Mouse (Mus musculus) hindbrain, embryonic 16.5 days (tissue): ENCODE results near the gene Htr1d. TPM values are rescaled to one million over a fixed set of nuclear protein-coding genes. Genes with fewer than 3 reads are reported as not detected.

Experiments used
- ATAC-seq: fragments of 200-750 bp; cut with Nextera tagmentation; 2 replicates; pipeline ENCODE4 v1.8.0; 2017; ENCODE audit warnings: moderate TSS enrichment, moderate library complexity
- H3K27ac ChIP-seq: fragments of 300-500 bp; sonication (generic); 2 replicates; pipeline ENCODE4 v1.5.1; 2014; ENCODE audit warnings: low read depth, mild to moderate bottlenecking, control low read depth, low read length, moderate library complexity
- H3K27me3 ChIP-seq: fragments of 300-500 bp; sonication (generic); replicated peaks from 2 replicates; pipeline ENCODE4 v1.6.1; 2014; ENCODE audit warnings: low read length; ENCODE audit not compliant: control insufficient read depth, insufficient read depth
- H3K36me3 ChIP-seq: fragments of 300-500 bp; sonication (generic); 2 replicates; pipeline ENCODE4 v1.6.1; 2014; ENCODE audit warnings: mild to moderate bottlenecking, low read length, moderate library complexity, mixed read lengths; ENCODE audit not compliant: control insufficient read depth, insufficient read depth
- H3K4me1 ChIP-seq: fragments of 300-500 bp; sonication (generic); 2 replicates; pipeline ENCODE4 v1.6.1; 2014; ENCODE audit warnings: low read depth, low read length; ENCODE audit not compliant: control insufficient read depth, insufficient read depth
- H3K4me2 ChIP-seq: fragments of 300-500 bp; sonication (generic); 2 replicates; pipeline ENCODE4 v1.6.1; 2014; ENCODE audit warnings: mild to moderate bottlenecking, low read length, control low read depth, moderate library complexity
- H3K4me3 ChIP-seq: fragments of 300-500 bp; sonication (generic); 2 replicates; pipeline ENCODE4 v1.5.1; 2014; ENCODE audit warnings: mild to moderate bottlenecking, low read length, control low read depth, moderate library complexity
- H3K9ac ChIP-seq: fragments of 300-500 bp; sonication (generic); 2 replicates; pipeline ENCODE4 v1.6.1; 2014; ENCODE audit warnings: low read depth, mild to moderate bottlenecking, control low read depth, low read length, moderate library complexity
- H3K9me3 ChIP-seq: fragments of 300-500 bp; sonication (generic); 2 replicates; pipeline ENCODE4 v1.6.1; 2014; ENCODE audit warnings: mild to moderate bottlenecking, low read length, moderate library complexity; ENCODE audit not compliant: control insufficient read depth
- WGBS: fragments of 180-500 bp; shearing (Covaris S2); extraction: QIAGEN DNeasy Blood & Tissue Kit; methylation state at CpG from one replicate; pipeline ENCODE4 v1.1.7; 2014; 5-methylcytosine and 5-hydroxymethylcytosine counted together
- polyA plus RNA-seq: library from polyadenylated mRNA; unstranded; fragments of >200 nt; fragmentation: Nextera tagmentation; extraction: Ambion mirVana; gene quantifications from 2 replicates; pipeline ENCODE4 v1.2.1, GENCODE M21; 2015

The Htr1d gene
- polyA plus RNA-seq, 1 experiment from 2014 or later, result 3.7 TPM

- ATAC-seq, result no peak
- WGBS, result 13% methylated on average over 11 of the region's 11 CpGs
- H3K27me3 ChIP-seq, result peaks cover 5% of the 10 kb centered on the region
- H3K9me3 ChIP-seq, result no peaks in the 10 kb centered on the region
- H3K4me1 ChIP-seq, result peaks cover 3% of the 10 kb centered on the region; the same call in 1 of the 2 replicates
- no peak overlapping the region for H3K4me3 ChIP-seq
- no peak overlapping the region for H3K9ac ChIP-seq
- H3K36me3 ChIP-seq, result no peaks in the 10 kb centered on the region
- H3K27ac ChIP-seq, result no peak overlapping the region
- no peak overlapping the region for H3K4me2 ChIP-seq
These were observed 4.4 kb upstream of the Htr1d start for GRCm38 (mm10) chr4:136418962-136419361.

GRCm38 (mm10) chr4:136419386-136419785, 3.9 kb upstream of the Htr1d start:
- H3K27ac ChIP-seq, result no peak overlapping the region
- peaks cover 5% of the 10 kb centered on the region for H3K27me3 ChIP-seq
- H3K4me2 ChIP-seq, result no peak overlapping the region
- H3K4me1 ChIP-seq, result peaks cover 5% of the 10 kb centered on the region; the same call in 1 of the 2 replicates
- no peak for ATAC-seq
- H3K9me3 ChIP-seq, result no peaks in the 10 kb centered on the region
- H3K4me3 ChIP-seq, result no peak overlapping the region
- no peak overlapping the region for H3K9ac ChIP-seq
- H3K36me3 ChIP-seq, result no peaks in the 10 kb centered on the region
- WGBS, result 64% methylated on average over 6 of the region's 6 CpGs

GRCm38 (mm10) chr4:136424120-136424999, 1.0 kb downstream of the Htr1d start:
- peaks cover 9% of the 10 kb centered on the region for H3K4me1 ChIP-seq
- peaks cover 10% of the 10 kb centered on the region for H3K27me3 ChIP-seq
- peak; percentile 46 for ATAC-seq
- H3K27ac ChIP-seq, result no peak overlapping the region
- H3K9ac ChIP-seq, result peak overlapping the region; percentile 64
- H3K9me3 ChIP-seq, result no peaks in the 10 kb centered on the region
- peak overlapping the region; percentile 52 for H3K4me3 ChIP-seq
- WGBS, result under 1% methylated on average over 66 of the region's 70 CpGs
- no peaks in the 10 kb centered on the region for H3K36me3 ChIP-seq
- H3K4me2 ChIP-seq, result peak overlapping the region; percentile 91

- Histone ChIP-seq H3K4me3 (peak overlapping the region; percentile 52), H3K27me3 (peaks cover 10% of the 10 kb centered on the region), H3K36me3 (no peaks in the 10 kb centered on the region), H3K4me2 (peak overlapping the region; percentile 91), H3K9me3 (no peaks in the 10 kb centered on the region), H3K9ac (peak overlapping the region; percentile 64), H3K27ac (no peak overlapping the region), H3K4me1 (peaks cover 9% of the 10 kb centered on the region)
- 1% methylated on average over 15 of the region's 15 CpGs for WGBS
- no peak for ATAC-seq
These were observed 1.6 kb downstream of the Htr1d start for GRCm38 (mm10) chr4:136425000-136425288.

GRCm38 (mm10) chr4:136430609-136431375, 7.5 kb downstream of the Htr1d start:
- H3K36me3 ChIP-seq, result no peaks in the 10 kb centered on the region
- peak overlapping the region; percentile 11; the same call in 1 of the 2 replicates for H3K9ac ChIP-seq
- H3K27me3 ChIP-seq, result no peaks in the 10 kb centered on the region; the same call in 1 of the 2 replicates
- no peaks in the 10 kb centered on the region for H3K9me3 ChIP-seq
- no peak overlapping the region for H3K27ac ChIP-seq
- ATAC-seq, result no peak
- no peak overlapping the region for H3K4me2 ChIP-seq
- whole genome bisulfite sequencing, result 27% methylated on average over 10 of the region's 11 CpGs
- H3K4me3 ChIP-seq, result no peak overlapping the region
- peaks cover 8% of the 10 kb centered on the region for H3K4me1 ChIP-seq

- H3K27me3 ChIP-seq, result no peaks in the 10 kb centered on the region; the same call in 1 of the 2 replicates
- H3K9me3 ChIP-seq, result no peaks in the 10 kb centered on the region
- no peak overlapping the region for H3K9ac ChIP-seq
- peaks cover 8% of the 10 kb centered on the region for H3K4me1 ChIP-seq
- no peaks in the 10 kb centered on the region for H3K36me3 ChIP-seq
- no peak overlapping the region for H3K4me2 ChIP-seq
- no peak overlapping the region for H3K4me3 ChIP-seq
- ATAC-seq, result no peak
- H3K27ac ChIP-seq, result no peak overlapping the region
- WGBS, result 0% methylated on average over 3 of the region's 3 CpGs
These were observed 8.0 kb downstream of the Htr1d start for GRCm38 (mm10) chr4:136431376-136431693.

GRCm38 (mm10) chr4:136434029-136434428, 10.7 kb downstream of the Htr1d start:
- H3K4me3 ChIP-seq, result no peak overlapping the region
- H3K4me2 ChIP-seq, result no peak overlapping the region
- H3K27me3 ChIP-seq, result no peaks in the 10 kb centered on the region
- 91% methylated on average over 4 of the region's 4 CpGs for WGBS
- H3K27ac ChIP-seq, result no peak overlapping the region
- ATAC-seq, result no peak
- peaks cover 8% of the 10 kb centered on the region for H3K4me1 ChIP-seq
- no peaks in the 10 kb centered on the region for H3K9me3 ChIP-seq
- H3K36me3 ChIP-seq, result no peaks in the 10 kb centered on the region
- H3K9ac ChIP-seq, result no peak overlapping the region

- Histone ChIP-seq H3K4me2 (no peak overlapping the region), H3K4me3 (no peak overlapping the region), H3K9me3 (no peaks in the 10 kb centered on the region), H3K36me3 (no peaks in the 10 kb centered on the region), H3K4me1 (no peaks in the 10 kb centered on the region), H3K27me3 (no peaks in the 10 kb centered on the region), H3K9ac (no peak overlapping the region), H3K27ac (no peak overlapping the region)
- no peak for ATAC-seq
- WGBS, result 80% methylated on average over 4 of the region's 4 CpGs
These were observed 15.8 kb downstream of the Htr1d start for GRCm38 (mm10) chr4:136439106-136439505.

- H3K27ac ChIP-seq, result no peak overlapping the region
- H3K4me2 ChIP-seq, result no peak overlapping the region
- no peaks in the 10 kb centered on the region for H3K4me1 ChIP-seq
- H3K27me3 ChIP-seq, result no peaks in the 10 kb centered on the region
- no peak for ATAC-seq
- no peak overlapping the region for H3K4me3 ChIP-seq
- H3K9ac ChIP-seq, result no peak overlapping the region
- 58% methylated on average over 15 of the region's 15 CpGs for WGBS
- H3K9me3 ChIP-seq, result no peaks in the 10 kb centered on the region; the same call in 1 of the 2 replicates
- H3K36me3 ChIP-seq, result no peaks in the 10 kb centered on the region
These were observed 18.2 kb downstream of the Htr1d start for GRCm38 (mm10) chr4:136441354-136442043.
